Mouse (Mus musculus) inflammation-experienced regulatory T-cells, adult 16 weeks (primary cell): ENCODE measurements around the gene Cdc42bpa. TPM values are rescaled to one million over a fixed set of nuclear protein-coding genes. Genes with fewer than 3 reads are reported as not detected.

Experiments
- polyA plus RNA-seq: library from polyadenylated mRNA; unstranded; fragments of 100-300 nt; shearing (Covaris generic); gene quantifications from one replicate; pipeline ENCODE4 v1.2.1, GENCODE M21; 2017

The Cdc42bpa gene
- 0.52 TPM for polyA plus RNA-seq

DNA sequence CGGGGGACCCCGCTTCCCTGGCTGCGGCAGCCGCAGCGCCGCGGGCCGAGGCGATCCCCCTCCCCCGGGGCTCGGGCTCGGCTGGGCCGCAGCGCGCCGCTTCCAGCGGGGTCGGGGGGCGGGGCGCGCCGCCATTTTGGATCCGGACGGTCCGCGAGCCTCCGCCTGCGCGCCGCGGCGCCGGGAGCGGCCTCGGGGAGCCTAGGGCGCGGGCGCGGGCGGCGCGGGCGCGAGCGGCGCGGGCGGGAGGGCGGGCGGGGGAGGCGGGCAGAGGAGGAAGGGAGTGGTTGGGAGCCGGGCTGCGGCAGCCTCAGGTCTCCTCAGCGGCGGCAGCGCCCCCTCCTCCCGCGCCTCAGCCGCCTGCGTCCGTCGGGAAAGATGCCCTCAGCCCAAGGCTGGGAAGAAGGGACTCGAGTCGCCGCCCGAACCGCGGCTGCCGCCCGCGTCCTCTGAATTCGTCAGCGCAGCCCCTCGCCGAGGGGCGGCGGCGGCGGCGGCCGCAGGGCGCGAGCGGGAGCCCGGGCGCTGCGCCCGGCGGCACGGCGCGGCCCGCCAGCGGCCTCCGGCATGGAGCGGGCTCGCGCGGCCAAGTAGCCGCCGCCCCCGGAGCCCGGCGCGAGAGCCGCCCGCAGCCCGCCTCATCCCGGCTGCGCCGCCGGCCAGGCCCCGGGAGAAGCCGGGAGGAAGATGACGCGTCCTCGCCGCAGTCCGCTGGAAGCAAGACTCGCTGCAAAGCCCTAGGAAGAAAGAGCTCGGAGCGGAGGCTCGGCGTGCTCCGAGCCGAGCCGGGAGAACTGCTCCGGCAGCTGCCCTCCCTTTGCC lies at the start of gene Cdc42bpa:
Cdc42bpa (plus strand) TSS at position 752 of the 822 bp plus-strand sequence.

DNA sequence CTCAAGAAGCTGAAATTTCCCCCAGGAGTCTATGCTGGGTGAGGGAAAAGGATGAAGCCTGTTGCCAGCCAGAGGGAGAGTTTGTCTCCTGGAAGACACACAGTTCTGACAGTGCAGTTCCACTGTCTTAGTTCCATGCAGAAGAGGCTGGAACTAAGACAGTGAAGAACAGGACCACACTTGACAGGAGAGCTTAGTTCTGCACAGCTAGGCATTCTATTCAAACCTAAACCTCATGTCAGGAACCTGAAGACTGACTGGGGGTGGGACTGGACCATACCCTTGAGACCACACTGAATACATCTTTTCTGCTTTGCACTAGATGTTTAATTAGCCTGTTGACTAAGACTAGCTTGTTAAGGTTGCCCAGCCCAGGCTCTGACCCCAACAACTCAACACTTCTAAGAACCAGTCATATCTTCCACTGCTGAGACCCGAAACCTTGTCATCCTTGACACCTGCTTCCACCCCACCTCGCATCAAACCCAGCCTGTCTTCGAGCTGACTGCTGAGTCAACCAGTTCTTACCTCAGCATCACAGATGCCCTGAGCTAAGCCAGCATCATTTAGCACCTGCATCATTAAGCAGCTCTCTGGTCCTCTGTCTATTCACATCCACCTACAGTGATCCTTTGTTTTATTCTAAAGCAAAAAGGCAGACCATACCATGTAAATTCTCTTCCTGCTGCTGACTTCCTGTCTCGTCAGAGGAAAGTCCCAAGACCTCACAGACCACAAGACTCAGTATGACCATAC lies 238.9 kb downstream of the Cdc42bpa start, which contains the start of gene Coq8a:
Coq8a (minus strand) TSS at position 644 of the 756 bp plus-strand sequence.

Other genes with a start within 250 kb of the Cdc42bpa start
- not detected for gene Kif28, start 215.2 kb upstream of the Cdc42bpa start, polyA plus RNA-seq
- not detected for gene Gm10518, start 157.1 kb upstream of the Cdc42bpa start, polyA plus RNA-seq
- 20.2 TPM for gene Ahctf1, start 156.8 kb upstream of the Cdc42bpa start, polyA plus RNA-seq
- 89.8 TPM for gene Coq8a, start 239.1 kb downstream of the Cdc42bpa start, polyA plus RNA-seq